Mouse (Mus musculus) adrenal gland, postnatal 14 days (tissue): ENCODE results near the gene Wfdc5. TPM values are rescaled to one million over a fixed set of nuclear protein-coding genes. Genes with fewer than 3 reads are reported as not detected.

Source experiments
- DNase-seq: peaks from one replicate; pipeline ENCODE4 v3.0.0; 2021; ENCODE audit warnings: mixed read lengths
- total RNA-seq: library from RNA; stranded (reverse); gene quantifications from 2 replicates; pipeline ENCODE4 v1.2.3, GENCODE M21; 2021

Gene Wfdc5
- total RNA-seq, 1 experiment from 2014 or later = not detected

GRCm38 (mm10) chr2:164174649-164175395 lies 7.7 kb downstream of the Wfdc5 start:
- no peak for DNase-seq

GRCm38 (mm10) chr2:164173394-164173793 lies 9.1 kb downstream of the Wfdc5 start:
- DNase-seq = peak; percentile 37

DNA sequence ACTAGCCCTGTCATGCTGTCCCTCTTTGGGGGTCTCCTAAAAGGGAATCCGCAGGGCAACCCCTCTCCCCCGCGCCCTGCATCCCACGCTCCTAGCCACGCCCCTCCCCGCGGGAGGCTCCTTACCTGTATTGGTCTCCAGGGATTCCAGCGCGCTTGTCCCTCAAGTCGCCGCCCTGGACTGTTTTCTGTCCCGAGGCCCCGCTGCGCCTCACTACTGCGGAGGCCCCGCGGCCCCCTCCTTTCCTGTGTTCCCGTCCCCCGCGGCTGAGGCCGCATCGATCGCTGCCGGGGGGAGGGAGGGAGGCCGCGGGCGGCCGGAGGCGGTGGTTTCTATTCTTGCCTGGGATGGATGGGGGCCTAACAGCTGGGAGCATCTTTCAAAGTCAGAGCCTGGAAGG lies 11.6 kb downstream of the Wfdc5 start, which contains the start of gene Kcns1:
Gene Kcns1, minus strand, starts transcription at position 212 of the 400 bp plus-strand sequence.
- DNase-seq = peak; percentile 13

DNA sequence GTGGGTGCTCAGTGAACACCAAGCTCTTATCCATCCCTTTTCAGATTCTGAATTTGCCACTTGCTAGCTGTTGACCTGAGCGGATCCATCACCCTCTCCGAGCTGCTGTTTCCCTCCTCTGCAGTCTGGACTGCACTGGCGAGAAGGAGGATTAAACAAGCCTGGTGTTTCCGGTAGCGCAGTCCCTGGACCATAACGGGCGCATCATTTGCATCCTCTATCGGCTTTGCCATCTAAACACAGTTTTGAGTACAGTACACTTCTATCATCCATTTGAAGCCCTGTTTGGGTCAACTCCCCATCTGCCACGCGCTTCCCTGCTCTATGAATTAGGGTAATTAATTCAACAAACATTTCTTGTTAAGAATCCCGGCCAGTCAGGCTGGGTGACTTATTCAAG lies 12.2 kb downstream of the Wfdc5 start:
- DNase-seq = no peak

DNA sequence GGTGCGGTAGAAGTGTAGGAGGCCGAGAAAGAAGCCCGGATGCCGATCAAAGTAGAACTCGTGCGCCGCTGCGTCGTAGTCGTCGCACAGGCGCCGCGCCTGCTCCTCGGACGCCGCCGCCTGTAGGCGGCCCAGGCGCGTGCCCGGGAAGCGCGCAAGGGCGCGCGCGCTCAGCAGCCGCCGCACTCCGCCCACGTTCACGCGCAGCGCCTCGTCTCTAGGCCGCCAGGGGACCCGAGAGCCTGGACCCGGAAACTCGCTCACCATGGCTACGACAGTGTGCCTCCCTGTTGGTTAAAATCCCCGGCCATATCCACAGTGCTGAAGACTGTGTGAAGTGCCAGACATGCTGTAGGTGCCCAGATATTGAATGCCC lies 14.0 kb downstream of the Wfdc5 start:
- DNase-seq = peak; percentile 11

DNA sequence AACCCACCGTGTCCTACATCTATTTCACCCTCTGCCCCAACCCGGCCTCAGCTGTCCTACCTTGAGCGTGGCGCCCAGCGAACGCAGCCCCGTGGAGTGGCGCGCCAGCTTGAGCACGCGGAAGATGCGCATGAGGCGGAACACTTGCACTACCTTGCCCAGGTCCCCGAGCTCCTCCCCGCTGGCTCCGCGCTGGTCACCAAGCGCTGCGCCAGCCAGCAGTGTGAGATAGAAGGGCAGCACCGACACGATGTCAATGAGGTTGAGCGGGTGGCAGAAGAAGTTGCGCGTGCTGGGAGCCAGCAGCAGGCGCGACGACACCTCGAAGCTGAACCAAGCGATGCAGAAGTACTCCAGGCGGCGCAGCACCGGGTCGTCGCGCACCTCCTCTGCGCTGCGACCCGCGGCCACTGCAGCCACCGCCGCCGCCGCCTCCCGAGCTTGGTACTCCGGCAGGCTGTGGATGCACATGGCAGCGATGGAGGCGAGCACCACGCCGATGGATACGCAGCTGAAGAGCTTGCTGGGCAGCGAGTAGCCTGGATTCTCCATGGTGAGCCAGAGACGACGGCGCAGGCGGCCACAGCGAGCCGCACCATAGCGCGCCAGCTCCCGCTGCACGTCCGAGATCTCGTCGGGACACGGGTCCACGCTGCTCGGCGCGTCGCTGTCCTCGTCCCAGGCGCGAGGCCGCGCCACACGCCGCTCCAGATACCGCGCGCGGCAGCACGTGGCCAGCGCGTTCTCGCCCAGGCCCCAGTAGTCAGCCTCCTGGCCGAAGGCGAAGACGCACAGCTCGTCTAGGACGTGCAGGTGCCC lies 14.6 kb downstream of the Wfdc5 start:
- peak; percentile 10 for DNase-seq

GRCm38 (mm10) chr2:164164941-164165340 lies 17.6 kb downstream of the Wfdc5 start:
- peak; percentile 45 for DNase-seq

- DNase-seq = peak; percentile 18
Measured at GRCm38 (mm10) chr2:164161515-164162055, 21.0 kb downstream of the Wfdc5 start.

DNA sequence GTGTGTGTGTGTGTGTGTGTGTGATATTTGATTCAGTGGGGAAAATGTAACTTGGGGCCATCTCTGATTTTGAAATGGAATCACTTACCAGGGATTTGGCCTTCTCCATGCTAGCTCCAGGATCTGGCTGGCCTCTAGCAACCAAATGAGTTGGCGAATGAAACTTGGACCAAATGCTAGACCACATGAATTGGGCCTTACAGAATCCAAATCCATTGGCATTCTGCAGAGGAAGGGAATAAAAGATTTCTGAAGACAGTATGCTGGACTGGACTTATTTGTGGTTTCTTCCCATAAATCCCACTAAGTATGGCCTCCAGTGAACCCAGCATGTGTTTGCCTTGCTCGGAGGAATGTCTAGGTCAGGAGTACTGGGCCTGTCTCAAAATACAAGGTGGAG lies 23.7 kb downstream of the Wfdc5 start:
- DNase-seq = no peak

- peak; percentile 51 for DNase-seq
Measured at GRCm38 (mm10) chr2:164156158-164156557, 26.4 kb downstream of the Wfdc5 start.

DNA sequence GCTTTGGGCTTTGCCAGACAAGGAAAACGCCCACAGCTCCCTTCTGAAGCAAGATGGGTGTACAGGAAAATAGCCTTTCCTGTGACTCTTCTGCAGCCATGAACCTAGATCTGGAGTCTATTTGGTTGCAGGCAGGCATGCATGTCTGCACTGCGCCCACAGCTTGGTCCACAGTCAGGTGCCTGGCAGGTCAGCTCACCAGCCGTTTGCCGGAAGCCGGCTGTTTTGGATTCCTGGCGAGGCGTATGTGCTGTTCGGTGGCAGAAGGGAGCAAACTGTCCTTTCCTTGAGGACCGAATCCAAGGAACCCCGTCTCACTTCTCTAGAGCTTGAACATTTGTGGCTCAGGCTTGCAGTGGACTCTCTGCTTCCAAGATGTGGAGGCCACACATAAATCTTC lies 28.5 kb downstream of the Wfdc5 start:
- DNase-seq = no peak

- DNase-seq = no peak
Measured at GRCm38 (mm10) chr2:164152341-164152740, 30.2 kb downstream of the Wfdc5 start.

GRCm38 (mm10) chr2:164150086-164150760 lies 32.3 kb downstream of the Wfdc5 start:
- DNase-seq = no peak

- DNase-seq = no peak
Measured at GRCm38 (mm10) chr2:164146556-164146955, 36.0 kb downstream of the Wfdc5 start.

GRCm38 (mm10) chr2:164144541-164144940 lies 38.0 kb downstream of the Wfdc5 start:
- DNase-seq = no peak

- peak; percentile 43 for DNase-seq
Measured at GRCm38 (mm10) chr2:164144025-164144424, 38.5 kb downstream of the Wfdc5 start.

GRCm38 (mm10) chr2:164142021-164142420 lies 40.5 kb downstream of the Wfdc5 start:
- peak; percentile 33 for DNase-seq

- no peak for DNase-seq
Measured at GRCm38 (mm10) chr2:164137754-164138153, 44.8 kb downstream of the Wfdc5 start.

- DNase-seq = peak; percentile 29
Measured at GRCm38 (mm10) chr2:164136393-164136792, 46.1 kb downstream of the Wfdc5 start.

- no peak for DNase-seq
Measured at GRCm38 (mm10) chr2:164135367-164135766, 47.2 kb downstream of the Wfdc5 start.

- peak; percentile 74 for DNase-seq
Measured at GRCm38 (mm10) chr2:164134563-164134962, 48.0 kb downstream of the Wfdc5 start.

DNA sequence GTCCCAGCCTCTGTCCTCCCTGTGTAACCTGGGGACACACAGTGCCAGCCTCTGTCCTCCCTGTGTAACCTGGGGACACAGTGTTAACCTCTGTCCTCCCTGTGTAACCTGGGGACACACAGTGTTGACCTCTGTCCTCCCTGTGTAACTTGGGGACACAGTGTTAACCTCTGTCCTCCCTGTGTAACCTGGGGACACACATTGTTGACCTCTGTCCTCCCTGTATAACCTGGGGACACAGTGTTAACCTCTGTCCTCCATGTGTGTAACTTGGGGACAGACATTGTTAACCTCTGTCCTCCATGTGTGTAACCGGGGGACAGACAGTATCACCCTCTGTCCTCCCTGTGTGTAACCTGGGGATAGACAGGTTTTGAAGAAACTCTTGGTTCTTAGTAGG lies 51.0 kb downstream of the Wfdc5 start:
- DNase-seq = no peak
